Mouse (Mus musculus): ENCODE results near the gene Fars2.

DNA sequence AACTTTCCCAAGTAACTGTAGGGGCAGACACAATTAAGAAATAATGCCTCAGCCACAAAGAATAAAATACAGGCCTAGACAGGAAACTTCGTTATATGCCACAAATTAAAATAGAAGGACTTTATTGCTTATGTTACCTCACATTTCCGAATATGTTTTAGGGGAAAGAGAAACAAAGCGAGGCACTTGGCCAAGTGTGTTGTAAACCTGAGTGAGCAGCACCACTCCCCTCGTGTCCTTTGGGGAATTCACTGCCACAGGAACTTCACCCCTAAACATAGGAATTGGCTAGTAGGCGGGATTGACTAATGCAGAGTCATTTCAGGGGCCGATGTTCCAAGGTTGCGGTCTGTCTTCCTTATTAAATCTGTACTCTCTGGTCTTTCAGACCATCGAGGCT is 197.0 kb downstream of the Fars2 start:
- TF ChIP-seq CTCF (IDR thresholded peaks at IDR 0.05; ENCODE audit: low read depth) (no peak), EP300 (IDR thresholded peaks at IDR 0.05; ENCODE audit: low read depth) (no peak)

Data from liver, postnatal 0 days (tissue).